Mouse (Mus musculus): Measurements from ENCODE around the gene 1700069L16Rik. TPM values are rescaled to one million over a fixed set of nuclear protein-coding genes. Genes with fewer than 3 reads are reported as not detected.

1700069L16Rik gene
- polyA plus RNA-seq, 2 experiments, result not detected

- no peaks in the 10 kb centered on the region for H3K27me3 ChIP-seq (ENCODE audit: control insufficient read depth, insufficient read depth, low read length)
- no peak for TF ChIP-seq CTCF (IDR thresholded peaks at IDR 0.05; ENCODE audit: low read depth)
- no peak for TF ChIP-seq EP300 (IDR thresholded peaks at IDR 0.05; ENCODE audit: low read depth)
- no peaks in the 10 kb centered on the region for H3K9me3 ChIP-seq (ENCODE audit: control insufficient read depth, low read length)
- no peaks in the 10 kb centered on the region for H3K36me3 ChIP-seq (replicated peaks; ENCODE audit: control insufficient read depth, insufficient read depth, low read depth)
- 54% methylated on average over 12 of the region's 12 CpGs for WGBS (ENCODE audit: insufficient replicate concordance)
- H3K4me2 ChIP-seq (ENCODE audit: low read depth), result no peak overlapping the region
- H3K4me1 ChIP-seq (replicated peaks; ENCODE audit: control insufficient read depth in 2 of 2, insufficient read depth in 2 of 2, low read length in 1 of 2), result no peaks in the 10 kb centered on the region
- no peak overlapping the region for H3K27ac ChIP-seq
- no peak overlapping the region for H3K9ac ChIP-seq (replicated peaks)
- H3K4me3 ChIP-seq (ENCODE audit: insufficient read depth in 1 of 2, low read depth in 2 of 2, low read length in 2 of 2), result no peak overlapping the region
- ATAC-seq (ENCODE audit: insufficient read depth), result no peak
- DNase-seq (ENCODE audit: low read depth in 3 of 3, low spot score in 3 of 3), result no peak
These were observed 59.9 kb downstream of the 1700069L16Rik start for GRCm38 (mm10) chr5:113664629-113665195.

GRCm38 (mm10) chr5:113664127-113664526 lies 60.4 kb downstream of the 1700069L16Rik start:
- Histone ChIP-seq H3K4me2 (ENCODE audit: low read depth) (no peak overlapping the region), H3K36me3 (replicated peaks; ENCODE audit: control insufficient read depth, insufficient read depth, low read depth) (no peaks in the 10 kb centered on the region), H3K27me3 (ENCODE audit: control insufficient read depth, insufficient read depth, low read length) (no peaks in the 10 kb centered on the region), H3K27ac (no peak overlapping the region), H3K9ac (replicated peaks) (no peak overlapping the region), H3K9me3 (ENCODE audit: control insufficient read depth, low read length) (no peaks in the 10 kb centered on the region), H3K4me3 (ENCODE audit: insufficient read depth in 1 of 2, low read depth in 2 of 2, low read length in 2 of 2) (no peak overlapping the region), H3K4me1 (replicated peaks; ENCODE audit: control insufficient read depth in 2 of 2, insufficient read depth in 2 of 2, low read length in 1 of 2) (no peaks in the 10 kb centered on the region)
- WGBS (ENCODE audit: insufficient replicate concordance), result 36% methylated on average over 6 of the region's 6 CpGs
- DNase-seq (ENCODE audit: low read depth in 3 of 3, low spot score in 3 of 3), result no peak
- no peak for ATAC-seq (ENCODE audit: insufficient read depth)
- TF ChIP-seq EP300 (IDR thresholded peaks at IDR 0.05; ENCODE audit: low read depth), result no peak
- TF ChIP-seq CTCF (IDR thresholded peaks at IDR 0.05; ENCODE audit: low read depth), result no peak

DNA sequence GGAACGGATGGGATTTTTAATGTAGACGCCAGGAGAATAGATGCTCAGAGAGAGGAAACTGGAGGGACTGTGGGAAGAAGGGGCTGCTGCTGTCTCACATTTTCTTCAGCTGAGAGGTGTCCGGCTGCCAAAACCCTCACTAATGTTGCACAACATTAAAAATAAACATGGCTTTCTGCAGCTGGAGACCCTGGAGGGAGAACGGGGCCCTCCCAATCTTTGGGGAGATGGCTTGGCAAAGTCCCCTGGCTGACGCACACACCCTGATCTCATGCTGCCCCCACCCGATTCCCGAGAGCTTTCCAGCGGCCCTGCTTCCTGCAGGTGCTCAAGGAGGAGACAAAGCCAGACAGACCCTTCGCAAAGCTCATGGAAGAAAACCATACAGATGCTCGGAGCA lies 63.7 kb downstream of the 1700069L16Rik start:
- TF ChIP-seq EP300 (IDR thresholded peaks at IDR 0.05; ENCODE audit: low read depth) (no peak), CTCF (IDR thresholded peaks at IDR 0.05; ENCODE audit: low read depth) (no peak)
- Histone ChIP-seq H3K4me3 (ENCODE audit: insufficient read depth in 1 of 2, low read depth in 2 of 2, low read length in 2 of 2) (no peak overlapping the region), H3K27me3 (ENCODE audit: control insufficient read depth, insufficient read depth, low read length) (no peaks in the 10 kb centered on the region), H3K4me2 (ENCODE audit: low read depth) (no peak overlapping the region), H3K36me3 (replicated peaks; ENCODE audit: control insufficient read depth, insufficient read depth, low read depth) (no peaks in the 10 kb centered on the region), H3K9me3 (ENCODE audit: control insufficient read depth, low read length) (no peaks in the 10 kb centered on the region), H3K9ac (replicated peaks) (no peak overlapping the region), H3K4me1 (replicated peaks; ENCODE audit: control insufficient read depth in 2 of 2, insufficient read depth in 2 of 2, low read length in 1 of 2) (no peaks in the 10 kb centered on the region), H3K27ac (no peak overlapping the region)
- ATAC-seq (ENCODE audit: insufficient read depth), result no peak
- DNase-seq (ENCODE audit: low read depth in 3 of 3, low spot score in 3 of 3), result no peak
- 65% methylated on average over 10 of the region's 10 CpGs for WGBS (ENCODE audit: insufficient replicate concordance)

- TF ChIP-seq CTCF (IDR thresholded peaks at IDR 0.05; ENCODE audit: low read depth) (no peak), EP300 (IDR thresholded peaks at IDR 0.05; ENCODE audit: low read depth) (no peak)
- Histone ChIP-seq H3K4me1 (replicated peaks; ENCODE audit: control insufficient read depth in 2 of 2, insufficient read depth in 2 of 2, low read length in 1 of 2) (no peaks in the 10 kb centered on the region), H3K36me3 (replicated peaks; ENCODE audit: control insufficient read depth, insufficient read depth, low read depth) (no peaks in the 10 kb centered on the region), H3K4me3 (ENCODE audit: insufficient read depth in 1 of 2, low read depth in 2 of 2, low read length in 2 of 2) (no peak overlapping the region), H3K9ac (replicated peaks) (no peak overlapping the region), H3K27ac (no peak overlapping the region), H3K27me3 (ENCODE audit: control insufficient read depth, insufficient read depth, low read length) (no peaks in the 10 kb centered on the region; the same call in 1 of the 2 replicates), H3K9me3 (ENCODE audit: control insufficient read depth, low read length) (no peaks in the 10 kb centered on the region), H3K4me2 (ENCODE audit: low read depth) (no peak overlapping the region)
- no peak for DNase-seq (ENCODE audit: low read depth in 3 of 3, low spot score in 3 of 3)
- 77% methylated on average over 12 of the region's 12 CpGs for WGBS (ENCODE audit: insufficient replicate concordance)
- no peak for ATAC-seq (ENCODE audit: insufficient read depth)
These were observed 69.8 kb downstream of the 1700069L16Rik start for GRCm38 (mm10) chr5:113654821-113655220.

DNA sequence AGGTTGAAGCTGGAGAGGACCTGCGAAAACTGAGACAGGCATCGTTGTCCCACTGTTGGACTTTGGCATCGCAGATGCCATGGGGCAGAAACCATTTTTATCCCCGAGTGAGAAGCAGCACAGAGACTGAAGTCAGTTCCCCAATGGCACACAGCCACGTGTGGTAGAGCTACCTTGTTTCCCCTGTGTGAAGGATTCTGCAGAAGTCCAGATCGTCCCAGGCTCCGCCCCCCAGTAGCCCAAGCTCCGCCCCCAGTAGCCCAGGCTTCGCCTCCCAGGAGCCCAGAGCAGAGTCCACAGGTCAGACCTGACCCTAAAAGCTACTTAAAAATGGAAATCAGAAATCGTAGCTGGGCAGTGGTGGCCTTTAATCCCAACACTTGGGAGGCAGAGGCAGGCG lies 70.4 kb downstream of the 1700069L16Rik start:
- Histone ChIP-seq H3K9ac (replicated peaks) (no peak overlapping the region), H3K27me3 (ENCODE audit: control insufficient read depth, insufficient read depth, low read length) (no peaks in the 10 kb centered on the region; the same call in 1 of the 2 replicates), H3K4me2 (ENCODE audit: low read depth) (no peak overlapping the region), H3K36me3 (replicated peaks; ENCODE audit: control insufficient read depth, insufficient read depth, low read depth) (no peaks in the 10 kb centered on the region), H3K4me1 (replicated peaks; ENCODE audit: control insufficient read depth in 2 of 2, insufficient read depth in 2 of 2, low read length in 1 of 2) (no peaks in the 10 kb centered on the region), H3K4me3 (ENCODE audit: insufficient read depth in 1 of 2, low read depth in 2 of 2, low read length in 2 of 2) (no peak overlapping the region), H3K27ac (no peak overlapping the region), H3K9me3 (ENCODE audit: control insufficient read depth, low read length) (no peaks in the 10 kb centered on the region)
- ATAC-seq (ENCODE audit: insufficient read depth) (no peak), DNase-seq (ENCODE audit: low read depth in 3 of 3, low spot score in 3 of 3) (no peak)
- TF ChIP-seq CTCF (IDR thresholded peaks at IDR 0.05; ENCODE audit: low read depth), result no peak
- no peak for TF ChIP-seq EP300 (IDR thresholded peaks at IDR 0.05; ENCODE audit: low read depth)
- WGBS (ENCODE audit: insufficient replicate concordance), result 54% methylated on average over 11 of the region's 11 CpGs
